Mouse (Mus musculus) hindbrain, embryonic 14.5 days (tissue): ENCODE data around the gene Ptgs1. TPM values are rescaled to one million over a fixed set of nuclear protein-coding genes. Genes with fewer than 3 reads are reported as not detected.

ENCODE experiments used
- ATAC-seq: fragments of 200-750 bp; cut with Nextera tagmentation; 2 replicates; pipeline ENCODE4 v1.8.0; 2017; ENCODE audit warnings: moderate number of reproducible peaks, mild to moderate bottlenecking, moderate TSS enrichment, moderate library complexity; ENCODE audit not compliant: low FRiP score
- DNase-seq: peaks from one replicate; pipeline ENCODE4 v3.0.0-alpha.2; 2015; ENCODE audit warnings: low spot score
- H3K27ac ChIP-seq: fragments of 300-500 bp; sonication (generic); 2 replicates; pipeline ENCODE4 v1.5.1; 2014; ENCODE audit warnings: mild to moderate bottlenecking, moderate library complexity
- H3K27me3 ChIP-seq: fragments of 300-500 bp; sonication (generic); 2 replicates; pipeline ENCODE4 v1.6.1; 2014; ENCODE audit warnings: mild to moderate bottlenecking, low read length, mixed read lengths; ENCODE audit not compliant: control insufficient read depth, insufficient read depth
- H3K36me3 ChIP-seq: fragments of 300-500 bp; sonication (generic); replicated peaks from 2 replicates; pipeline ENCODE4 v1.6.1; 2014; ENCODE audit not compliant: control insufficient read depth, insufficient read depth
- H3K4me1 ChIP-seq: fragments of 300-500 bp; sonication (generic); replicated peaks from 2 replicates; pipeline ENCODE4 v1.6.1; 2014; ENCODE audit warnings: antibody characterized with exemption, low read length, mixed read lengths; ENCODE audit not compliant: control insufficient read depth, insufficient read depth
- H3K4me2 ChIP-seq: fragments of 300-500 bp; sonication (generic); replicated peaks from 2 replicates; pipeline ENCODE4 v1.6.1; 2014; ENCODE audit warnings: mild to moderate bottlenecking, moderate library complexity
- H3K4me3 ChIP-seq: fragments of 300-500 bp; sonication (generic); replicated peaks from 2 replicates; pipeline ENCODE4 v1.5.1; 2014; ENCODE audit warnings: mild to moderate bottlenecking, low read length
- H3K9ac ChIP-seq: fragments of 300-500 bp; sonication (generic); 2 replicates; pipeline ENCODE4 v1.6.1; 2014
- H3K9me3 ChIP-seq: fragments of 300-500 bp; sonication (generic); 2 replicates; pipeline ENCODE4 v1.6.1; 2016; ENCODE audit warnings: low read length; ENCODE audit not compliant: control insufficient read depth
- WGBS: fragments of 180-500 bp; shearing (Covaris S2); extraction: QIAGEN DNeasy Blood & Tissue Kit; methylation state at CpG from one replicate; pipeline ENCODE4 v1.1.7; 2014; 5-methylcytosine and 5-hydroxymethylcytosine counted together
- polyA plus RNA-seq: library from polyadenylated mRNA; unstranded; fragments of >200 nt; fragmentation: Nextera tagmentation; extraction: Ambion mirVana; gene quantifications from 2 replicates; pipeline ENCODE4 v1.2.1, GENCODE M21; 2014

The Ptgs1 gene
- polyA plus RNA-seq, 1 experiment from 2014 or later, result 6.5 TPM

DNA sequence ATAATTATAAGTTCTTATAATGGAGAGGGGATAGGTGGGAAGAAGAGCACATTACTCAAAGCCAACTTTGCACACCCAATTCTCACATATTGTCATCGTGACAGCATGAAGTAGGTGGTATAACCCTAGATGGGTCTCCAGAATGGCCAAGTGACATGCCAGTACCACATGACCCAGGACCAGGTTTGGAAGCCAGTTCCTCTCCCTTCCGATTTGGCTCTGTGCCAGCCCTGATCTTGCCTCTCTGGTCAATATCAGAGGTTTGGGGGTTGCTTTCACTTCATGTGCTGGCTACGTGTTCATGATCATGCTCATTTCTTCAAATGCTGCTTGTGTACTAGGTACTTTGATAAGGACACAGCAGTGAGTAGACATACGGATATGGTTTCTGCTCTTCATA, 22.3 kb downstream of the Ptgs1 start:
- Histone ChIP-seq H3K4me3 (no peak overlapping the region), H3K4me2 (no peak overlapping the region), H3K9me3 (no peaks in the 10 kb centered on the region), H3K4me1 (no peaks in the 10 kb centered on the region), H3K9ac (no peak overlapping the region), H3K27me3 (no peaks in the 10 kb centered on the region), H3K27ac (no peak overlapping the region), H3K36me3 (no peaks in the 10 kb centered on the region)
- 91% methylated on average over 4 of the region's 4 CpGs for WGBS
- DNase-seq (no peak), ATAC-seq (no peak)

DNA sequence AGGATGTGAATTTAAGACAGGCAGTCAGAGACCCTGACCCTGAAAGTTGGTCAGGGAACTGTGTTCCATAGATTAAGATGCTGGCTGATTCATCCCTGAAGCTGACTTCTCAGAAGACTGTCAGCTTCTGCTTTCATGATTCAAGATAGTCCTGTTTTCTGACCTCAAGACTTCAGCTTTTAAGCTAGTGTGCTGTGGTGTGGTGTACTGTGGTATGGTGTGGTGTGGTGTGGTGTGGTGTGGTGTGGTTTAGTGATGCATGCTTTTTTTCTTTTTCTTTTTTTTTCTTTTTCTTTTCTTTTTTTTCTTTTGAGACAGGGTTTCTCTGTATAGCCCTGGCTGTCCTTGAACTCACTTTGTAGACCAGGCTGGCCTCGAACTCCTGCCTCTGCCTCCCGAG, 24.2 kb downstream of the Ptgs1 start:
- Histone ChIP-seq H3K4me2 (no peak overlapping the region), H3K36me3 (no peaks in the 10 kb centered on the region), H3K4me3 (no peak overlapping the region), H3K9me3 (no peaks in the 10 kb centered on the region), H3K27ac (no peak overlapping the region), H3K9ac (no peak overlapping the region), H3K4me1 (no peaks in the 10 kb centered on the region), H3K27me3 (no peaks in the 10 kb centered on the region)
- DNase-seq (no peak), ATAC-seq (no peak)
- 90% methylated on average over 2 of the region's 2 CpGs for WGBS

DNA sequence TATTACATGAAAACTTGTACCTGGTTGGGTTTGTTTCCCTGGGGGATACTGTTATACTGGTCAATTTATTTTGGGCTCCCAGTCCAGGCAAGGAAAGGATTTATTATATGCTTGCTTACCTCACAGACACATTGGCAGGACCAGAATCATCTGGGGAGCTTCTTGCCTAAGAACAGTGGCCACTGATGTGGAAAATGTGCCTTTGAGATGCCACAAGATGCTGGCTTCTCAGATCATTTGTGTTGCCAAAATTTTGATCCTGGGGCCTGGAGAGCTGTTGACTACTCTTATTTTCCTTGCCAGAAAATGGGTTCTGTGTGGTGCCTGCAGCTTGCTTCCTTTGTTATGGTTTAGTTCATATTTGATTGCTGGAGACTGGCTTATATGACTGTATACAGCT, 26.7 kb downstream of the Ptgs1 start:
- Histone ChIP-seq H3K4me3 (no peak overlapping the region), H3K27ac (no peak overlapping the region), H3K9ac (no peak overlapping the region), H3K36me3 (no peaks in the 10 kb centered on the region), H3K9me3 (no peaks in the 10 kb centered on the region), H3K4me2 (no peak overlapping the region), H3K27me3 (no peaks in the 10 kb centered on the region), H3K4me1 (no peaks in the 10 kb centered on the region)
- DNase-seq (no peak), ATAC-seq (no peak)

DNA sequence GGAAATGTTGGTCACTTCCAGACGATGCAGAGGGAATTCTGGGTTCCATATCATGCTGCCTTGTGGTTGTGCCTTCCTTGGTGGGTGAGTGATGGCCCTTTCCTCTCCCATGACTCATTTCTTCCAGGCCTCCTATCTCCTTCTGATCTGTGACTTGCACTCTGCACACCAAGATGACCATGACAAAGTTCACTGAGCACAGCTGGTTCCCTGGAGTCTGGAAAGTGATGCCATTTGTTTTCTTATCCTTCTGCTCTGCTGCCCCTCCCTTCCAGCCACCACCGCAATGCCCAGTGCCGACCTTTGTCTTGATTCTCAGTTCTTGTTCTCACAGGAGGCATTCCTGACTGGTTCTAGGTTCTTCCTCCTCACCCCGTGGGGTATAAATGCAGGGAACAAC, 29.2 kb downstream of the Ptgs1 start:
- no peak for DNase-seq
- no peak overlapping the region for H3K27ac ChIP-seq
- H3K4me3 ChIP-seq, result no peak overlapping the region
- no peak for ATAC-seq
- H3K9me3 ChIP-seq, result no peaks in the 10 kb centered on the region
- WGBS, result 65% methylated on average over 4 of the region's 4 CpGs
- no peaks in the 10 kb centered on the region for H3K36me3 ChIP-seq
- H3K4me2 ChIP-seq, result no peak overlapping the region
- H3K27me3 ChIP-seq, result no peaks in the 10 kb centered on the region
- no peaks in the 10 kb centered on the region for H3K4me1 ChIP-seq
- no peak overlapping the region for H3K9ac ChIP-seq

DNA sequence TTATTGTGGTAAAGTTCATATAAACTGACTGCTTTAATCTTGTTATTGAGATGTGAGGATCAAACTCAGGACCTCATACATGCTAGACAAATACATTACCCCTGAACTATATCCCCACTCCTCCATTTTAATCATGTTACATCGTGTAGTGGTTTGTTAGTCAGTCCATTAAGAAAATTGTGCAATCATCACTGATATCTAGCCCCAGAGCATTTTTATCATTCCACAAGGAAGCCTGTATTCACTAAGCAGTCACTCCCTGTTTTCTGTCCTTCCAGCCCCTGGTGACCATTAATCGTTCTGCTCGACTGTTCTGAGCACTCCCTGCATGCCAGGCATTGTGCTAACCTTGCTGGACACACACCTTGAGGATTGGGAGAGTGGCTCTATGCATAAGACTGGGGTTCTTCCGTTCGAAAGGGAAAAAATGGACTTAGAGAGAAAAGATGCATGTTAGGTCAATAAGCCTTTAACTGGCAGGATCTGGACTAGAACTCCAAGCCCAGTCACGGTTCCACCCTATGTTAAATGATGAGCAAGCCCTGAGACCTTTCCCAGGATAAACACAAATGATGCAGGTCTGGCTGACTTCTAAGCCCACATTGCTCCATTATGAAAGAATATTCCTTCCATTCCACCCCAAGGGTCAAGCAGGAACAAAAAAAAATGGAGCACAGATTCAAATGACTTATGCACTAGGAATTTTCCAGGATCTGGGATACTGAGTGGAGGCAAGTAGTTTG, 29.7 kb downstream of the Ptgs1 start:
- H3K9ac ChIP-seq, result no peak overlapping the region
- WGBS, result 89% methylated on average over 6 of the region's 6 CpGs
- no peak overlapping the region for H3K27ac ChIP-seq
- H3K27me3 ChIP-seq, result no peaks in the 10 kb centered on the region
- H3K4me2 ChIP-seq, result no peak overlapping the region
- no peak overlapping the region for H3K4me3 ChIP-seq
- H3K9me3 ChIP-seq, result no peaks in the 10 kb centered on the region
- no peak for ATAC-seq
- no peaks in the 10 kb centered on the region for H3K36me3 ChIP-seq
- no peak for DNase-seq
- H3K4me1 ChIP-seq, result no peaks in the 10 kb centered on the region

DNA sequence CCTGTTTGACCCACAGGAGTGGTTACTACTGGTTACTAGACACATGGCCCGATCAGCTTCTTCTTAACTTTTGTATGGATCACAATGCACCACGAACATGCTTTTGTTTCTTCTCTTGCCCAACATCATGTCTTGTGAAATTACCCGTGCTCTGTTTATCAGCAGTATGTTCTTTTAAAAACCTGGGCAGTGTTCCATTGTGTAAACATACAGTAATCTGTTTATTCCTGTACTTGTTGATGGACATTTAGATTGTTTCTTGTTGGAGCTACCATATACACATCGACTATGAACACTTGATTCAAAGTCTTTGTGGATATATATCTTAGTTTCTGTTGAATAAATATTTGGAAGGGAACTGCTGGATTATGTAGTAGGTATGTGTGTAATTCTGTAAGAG, 31.8 kb downstream of the Ptgs1 start:
- Histone ChIP-seq H3K36me3 (no peaks in the 10 kb centered on the region), H3K27me3 (no peaks in the 10 kb centered on the region), H3K4me1 (no peaks in the 10 kb centered on the region), H3K9ac (no peak overlapping the region), H3K27ac (no peak overlapping the region), H3K4me3 (no peak overlapping the region), H3K9me3 (no peaks in the 10 kb centered on the region), H3K4me2 (no peak overlapping the region)
- ATAC-seq (no peak), DNase-seq (no peak)
- 86% methylated on average over 4 of the region's 4 CpGs for WGBS

DNA sequence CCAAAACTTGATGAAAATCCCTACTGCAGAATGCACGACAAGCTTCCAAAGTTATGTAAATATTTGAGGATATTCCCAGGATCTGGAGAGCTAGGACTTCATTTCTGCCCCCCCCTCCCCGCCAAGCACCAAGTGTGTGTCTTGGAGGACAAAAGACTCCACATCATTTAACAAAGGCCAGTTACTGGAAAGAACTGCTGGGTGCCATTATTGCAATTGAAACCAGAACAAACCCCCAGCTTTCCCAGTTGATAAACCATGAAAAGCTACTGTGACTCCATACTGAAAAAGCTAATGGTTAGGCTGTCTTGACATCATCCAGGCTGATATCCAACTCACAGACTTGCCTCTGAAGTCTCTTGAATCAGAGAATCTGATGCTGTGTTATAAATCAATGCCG, 39.2 kb downstream of the Ptgs1 start:
- Histone ChIP-seq H3K9ac (no peak overlapping the region), H3K4me2 (no peak overlapping the region), H3K4me1 (no peaks in the 10 kb centered on the region), H3K9me3 (no peaks in the 10 kb centered on the region), H3K27ac (no peak overlapping the region), H3K36me3 (no peaks in the 10 kb centered on the region), H3K4me3 (no peak overlapping the region), H3K27me3 (no peaks in the 10 kb centered on the region)
- no peak for DNase-seq
- WGBS, result 29% methylated on average over 3 of the region's 3 CpGs
- ATAC-seq, result no peak

DNA sequence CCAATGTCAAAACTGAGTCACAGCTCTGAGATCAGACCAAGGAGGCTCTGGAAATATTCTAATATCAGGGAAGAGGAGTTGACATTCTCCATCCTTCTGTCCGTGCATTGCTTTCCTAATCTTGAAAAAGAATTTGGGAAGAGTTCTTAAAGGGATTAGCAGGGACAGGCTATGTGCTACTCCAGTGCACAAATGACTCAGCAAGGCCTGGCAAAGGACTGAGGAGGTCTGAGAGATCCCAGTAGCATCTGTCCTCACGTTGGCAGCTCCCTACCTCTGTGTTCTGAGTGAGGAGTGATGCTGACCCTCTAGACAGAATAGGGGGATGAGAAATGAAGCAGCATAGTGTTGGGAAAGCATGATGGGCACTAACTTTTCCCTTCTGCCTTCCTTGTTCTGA, 40.0 kb downstream of the Ptgs1 start:
- ATAC-seq (no peak), DNase-seq (no peak)
- Histone ChIP-seq H3K4me2 (no peak overlapping the region), H3K9me3 (no peaks in the 10 kb centered on the region), H3K4me1 (no peaks in the 10 kb centered on the region), H3K36me3 (no peaks in the 10 kb centered on the region), H3K27ac (no peak overlapping the region), H3K9ac (no peak overlapping the region), H3K27me3 (no peaks in the 10 kb centered on the region), H3K4me3 (no peak overlapping the region)
- WGBS, result 58% methylated on average over 2 of the region's 2 CpGs

DNA sequence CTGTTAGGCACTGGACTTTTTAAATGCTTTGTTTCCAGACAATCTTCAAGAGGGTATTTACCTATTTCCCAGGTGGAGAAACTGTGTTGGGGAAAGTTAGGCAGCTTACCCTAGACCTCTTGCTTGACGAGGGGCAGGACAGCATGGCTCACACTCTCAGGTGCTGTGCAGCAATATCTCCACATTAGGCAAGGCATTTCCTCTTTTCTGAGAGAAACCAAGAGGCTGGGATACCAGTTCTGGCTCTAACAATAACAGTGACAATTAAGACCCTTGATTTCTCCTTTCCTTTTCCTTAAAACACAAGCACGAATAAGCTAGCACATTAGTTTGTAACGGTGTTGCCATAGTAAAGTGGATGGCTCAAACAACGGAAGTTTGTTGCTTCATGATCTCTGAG, 40.9 kb downstream of the Ptgs1 start:
- DNase-seq (no peak), ATAC-seq (no peak)
- no peak overlapping the region for H3K27ac ChIP-seq
- no peaks in the 10 kb centered on the region for H3K36me3 ChIP-seq
- no peak overlapping the region for H3K4me2 ChIP-seq
- 84% methylated on average over 4 of the region's 4 CpGs for whole genome bisulfite sequencing
- no peak overlapping the region for H3K9ac ChIP-seq
- no peaks in the 10 kb centered on the region for H3K4me1 ChIP-seq
- H3K4me3 ChIP-seq, result no peak overlapping the region
- H3K9me3 ChIP-seq, result no peaks in the 10 kb centered on the region
- H3K27me3 ChIP-seq, result no peaks in the 10 kb centered on the region
